Mouse (Mus musculus) kidney, embryonic 14.5 days (tissue): Measurements from ENCODE around the gene Greb1. TPM values are rescaled to one million over a fixed set of nuclear protein-coding genes. Genes with fewer than 3 reads are reported as not detected.

ENCODE experiments used
- ATAC-seq: fragments of 200-750 bp; cut with Nextera tagmentation; 2 replicates; pipeline ENCODE4 v1.8.0; 2017; ENCODE audit warnings: moderate number of reproducible peaks, mild to moderate bottlenecking, moderate TSS enrichment, moderate library complexity; ENCODE audit not compliant: low FRiP score, low TSS enrichment
- H3K27ac ChIP-seq: fragments of 300-500 bp; sonication (generic); 2 replicates; pipeline ENCODE4 v1.5.1; 2014; ENCODE audit warnings: low read depth, mild to moderate bottlenecking, low read length, moderate library complexity, mixed read lengths
- H3K27me3 ChIP-seq: fragments of 300-500 bp; sonication (generic); 2 replicates; pipeline ENCODE4 v1.6.1; 2014; ENCODE audit warnings: mild to moderate bottlenecking, low read length; ENCODE audit not compliant: control insufficient read depth, insufficient read depth
- H3K36me3 ChIP-seq: fragments of 300-500 bp; sonication (generic); 2 replicates; pipeline ENCODE4 v1.6.1; 2014; ENCODE audit warnings: low read length, mixed read lengths; ENCODE audit not compliant: control insufficient read depth, insufficient read depth
- H3K4me1 ChIP-seq: fragments of 300-500 bp; sonication (generic); 2 replicates; pipeline ENCODE4 v1.6.1; 2014; ENCODE audit warnings: low read length, mixed read lengths; ENCODE audit not compliant: control insufficient read depth, insufficient read depth
- H3K4me2 ChIP-seq: fragments of 300-500 bp; sonication (generic); replicated peaks from 2 replicates; pipeline ENCODE4 v1.6.1; 2014; ENCODE audit warnings: low read depth, mild to moderate bottlenecking, low read length
- H3K4me3 ChIP-seq: fragments of 300-500 bp; sonication (generic); 2 replicates; pipeline ENCODE4 v1.5.1; 2014; ENCODE audit warnings: mild to moderate bottlenecking, low read length
- H3K9ac ChIP-seq: fragments of 300-500 bp; sonication (generic); 2 replicates; pipeline ENCODE4 v1.6.1; 2014; ENCODE audit warnings: low read depth, mild to moderate bottlenecking, low read length, moderate library complexity
- H3K9me3 ChIP-seq: fragments of 300-500 bp; sonication (generic); 2 replicates; pipeline ENCODE4 v1.6.1; 2016; ENCODE audit warnings: low read length; ENCODE audit not compliant: control insufficient read depth
- WGBS: fragments of 180-500 bp; shearing (Covaris S2); extraction: QIAGEN DNeasy Blood & Tissue Kit; methylation state at CpG from one replicate; pipeline ENCODE4 v1.1.7; 2014; 5-methylcytosine and 5-hydroxymethylcytosine counted together
- polyA plus RNA-seq: library from polyadenylated mRNA; unstranded; fragments of >200 nt; fragmentation: Nextera tagmentation; extraction: Ambion mirVana; gene quantifications from 2 replicates; pipeline ENCODE4 v1.2.1, GENCODE M21; 2014

Gene Greb1
- polyA plus RNA-seq, 1 experiment from 2014 or later: 8.6 TPM

DNA sequence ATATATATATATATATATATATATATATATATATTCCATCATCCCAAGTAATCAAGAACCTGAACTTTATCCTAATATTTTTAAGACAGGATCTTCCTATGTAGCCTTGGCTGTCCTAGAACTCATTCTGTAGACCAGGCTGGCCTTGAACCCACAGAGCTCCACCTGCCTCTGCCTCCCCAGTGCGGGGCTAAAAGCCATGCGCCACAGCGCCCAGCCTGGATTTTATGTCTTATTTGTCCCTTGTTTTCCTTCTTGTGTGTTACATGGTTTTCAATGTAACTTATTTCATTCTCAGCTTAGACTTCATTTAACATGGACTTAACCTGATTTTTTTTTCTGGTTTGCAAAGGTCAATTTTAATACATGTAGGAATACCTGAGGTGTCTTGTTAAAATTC, 39.2 kb downstream of the Greb1 start:
- no peaks in the 10 kb centered on the region for H3K27me3 ChIP-seq
- over 99% methylated on average over 3 of the region's 3 CpGs for WGBS
- ATAC-seq: no peak
- 0 out of 2 replicates have a peak, but pooled peaks cover 5% of the 10 kb centered on the region for H3K4me1 ChIP-seq
- H3K4me2 ChIP-seq: no peak overlapping the region
- no peak overlapping the region for H3K4me3 ChIP-seq
- H3K9me3 ChIP-seq: no peaks in the 10 kb centered on the region
- no peaks in the 10 kb centered on the region for H3K36me3 ChIP-seq
- no peak overlapping the region for H3K27ac ChIP-seq
- no peak overlapping the region for H3K9ac ChIP-seq

DNA sequence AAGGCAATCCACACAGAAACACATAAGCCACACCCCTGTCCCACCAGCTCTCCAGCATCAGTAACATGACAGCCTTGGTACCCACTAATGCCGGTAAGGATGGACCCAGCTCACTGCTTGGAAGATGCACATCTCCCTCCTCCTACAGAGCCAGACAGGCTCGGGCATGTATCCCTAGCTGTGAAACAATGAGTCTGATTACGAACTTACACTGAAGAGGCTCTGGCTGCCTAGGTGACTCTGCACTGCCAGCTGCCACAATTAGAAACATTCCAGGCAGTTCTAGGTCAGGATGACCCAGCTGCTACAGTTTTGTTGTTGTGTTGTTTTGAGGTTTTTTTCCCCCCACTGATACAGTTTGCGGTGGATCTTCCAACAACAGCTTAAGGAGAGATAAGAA, 40.4 kb downstream of the Greb1 start:
- ATAC-seq: no peak

DNA sequence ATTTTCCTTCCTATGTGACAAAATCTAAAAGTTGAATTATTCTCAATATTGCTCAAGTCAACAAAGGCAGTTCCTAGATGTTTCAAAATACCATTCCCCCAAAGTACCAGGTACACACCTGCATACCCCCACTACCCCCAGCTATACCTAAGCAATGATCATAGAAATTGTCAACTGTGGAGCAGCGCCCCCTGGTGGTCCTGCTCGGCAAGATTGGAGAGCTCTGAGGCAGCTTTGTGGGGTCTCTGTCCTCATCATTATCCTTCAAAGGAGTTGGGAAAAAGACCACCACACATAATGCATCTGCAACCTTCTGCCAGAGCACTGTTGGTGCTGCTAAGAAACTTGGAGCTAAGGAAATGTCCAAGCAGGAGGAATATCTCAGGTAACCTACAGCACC, 46.4 kb downstream of the Greb1 start:
- H3K4me1 ChIP-seq: peaks cover 9% of the 10 kb centered on the region
- no peaks in the 10 kb centered on the region for H3K9me3 ChIP-seq
- no peaks in the 10 kb centered on the region for H3K36me3 ChIP-seq
- ATAC-seq: no peak
- H3K27me3 ChIP-seq: no peaks in the 10 kb centered on the region
- no peak overlapping the region for H3K4me3 ChIP-seq
- no peak overlapping the region for H3K9ac ChIP-seq
- 0% methylated on average over 2 of the region's 2 CpGs for WGBS
- no peak overlapping the region for H3K27ac ChIP-seq
- H3K4me2 ChIP-seq: no peak overlapping the region

More for the DNA sequence above, 40.4 kb downstream of the Greb1 start:
- H3K9ac ChIP-seq: no peak overlapping the region
- no peak overlapping the region for H3K27ac ChIP-seq
- 73% methylated on average over 4 of the region's 4 CpGs for WGBS
- H3K4me2 ChIP-seq: no peak overlapping the region
- H3K4me3 ChIP-seq: no peak overlapping the region
- 0 out of 2 replicates have a peak, but pooled peaks cover 5% of the 10 kb centered on the region for H3K4me1 ChIP-seq
- H3K9me3 ChIP-seq: no peaks in the 10 kb centered on the region
- no peaks in the 10 kb centered on the region for H3K27me3 ChIP-seq
- no peaks in the 10 kb centered on the region for H3K36me3 ChIP-seq

DNA sequence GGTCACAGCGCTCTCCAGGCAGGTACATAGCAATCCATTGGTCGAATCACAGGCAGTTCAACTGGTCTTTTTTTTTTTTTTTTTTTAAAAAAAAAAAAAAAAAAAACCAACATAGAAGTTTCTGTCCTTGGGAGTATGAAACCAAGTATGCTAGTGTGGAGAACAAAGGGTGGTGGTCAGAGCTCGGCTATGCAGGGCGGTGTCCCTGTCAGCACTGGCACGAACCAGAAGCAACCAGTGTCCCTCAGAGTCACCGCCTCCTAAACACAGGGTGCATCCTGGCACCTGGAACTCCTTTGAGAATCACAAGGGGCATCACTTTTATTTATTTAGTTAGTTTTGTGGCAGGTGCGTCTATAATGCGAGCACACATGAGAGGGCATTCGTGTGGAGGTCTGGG, 47.1 kb downstream of the Greb1 start:
- ATAC-seq: no peak
- Histone ChIP-seq H3K9ac (no peak overlapping the region), H3K36me3 (no peaks in the 10 kb centered on the region), H3K27ac (no peak overlapping the region), H3K27me3 (no peaks in the 10 kb centered on the region), H3K4me3 (no peak overlapping the region), H3K4me2 (peak overlapping the region; percentile 22; the same call in 1 of the 2 replicates), H3K4me1 (peaks cover 9% of the 10 kb centered on the region), H3K9me3 (no peaks in the 10 kb centered on the region)
- WGBS: 57% methylated on average over 9 of the region's 9 CpGs

DNA sequence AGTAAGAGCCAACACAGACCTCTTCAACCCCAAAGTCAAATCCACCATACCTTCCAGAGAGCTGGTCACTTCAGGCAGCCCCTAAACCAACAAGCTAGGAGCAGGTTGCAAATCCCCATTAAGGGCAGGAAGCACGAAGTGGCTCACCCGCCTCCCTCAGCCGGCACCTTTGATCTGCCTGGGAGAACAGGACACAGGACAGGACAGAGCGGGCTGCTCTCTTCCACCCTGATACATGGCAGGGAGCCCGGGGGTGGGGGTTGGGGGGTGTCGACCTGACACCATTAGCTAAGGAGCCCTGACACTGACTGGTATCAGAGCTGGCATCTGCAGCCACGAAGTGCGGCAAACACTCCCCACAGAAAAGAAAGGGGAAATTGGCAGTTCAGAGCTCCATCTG, 47.6 kb downstream of the Greb1 start:
- Histone ChIP-seq H3K4me2 (peak overlapping the region; percentile 22; the same call in 1 of the 2 replicates), H3K27ac (no peak overlapping the region)
- ATAC-seq: peak; percentile 47; the same call in 1 of the 2 replicates

DNA sequence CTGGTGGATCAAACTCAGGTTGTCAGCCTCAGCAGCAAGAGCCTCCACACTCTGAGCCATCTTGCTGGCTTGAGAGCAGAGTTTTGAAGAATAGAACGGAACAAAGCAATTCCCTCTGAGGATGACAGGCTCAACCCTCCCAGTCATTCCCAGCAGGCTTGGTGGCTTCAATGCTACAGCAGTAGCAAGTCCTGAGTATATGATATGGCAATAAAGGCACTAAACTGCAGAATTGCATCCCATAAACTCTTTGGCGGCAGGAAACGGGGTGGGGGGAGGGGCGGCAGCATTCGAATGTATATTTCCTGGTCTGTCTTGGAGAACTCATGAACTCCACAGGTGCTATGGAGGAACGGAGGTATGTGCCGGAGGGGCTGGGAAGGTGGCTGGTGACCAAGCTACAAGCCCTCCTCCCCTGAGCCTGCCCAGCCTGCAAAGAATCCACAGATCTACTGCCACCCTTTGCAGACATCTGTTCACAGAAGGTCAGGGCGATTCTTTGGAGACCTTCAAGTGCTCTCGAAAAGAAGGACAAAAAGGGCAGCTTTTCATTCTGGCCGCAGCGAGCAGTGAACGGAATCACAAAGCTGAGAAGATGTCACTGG, 48.3 kb downstream of the Greb1 start:
- Histone ChIP-seq H3K27ac (no peak overlapping the region), H3K4me2 (no peak overlapping the region; the same call in 1 of the 2 replicates), H3K9me3 (no peaks in the 10 kb centered on the region), H3K36me3 (no peaks in the 10 kb centered on the region), H3K9ac (no peak overlapping the region), H3K4me1 (peaks cover 9% of the 10 kb centered on the region), H3K4me3 (no peak overlapping the region), H3K27me3 (no peaks in the 10 kb centered on the region)
- ATAC-seq: no peak
- 15% methylated on average over 12 of the region's 12 CpGs for WGBS

More for the DNA sequence above, 47.6 kb downstream of the Greb1 start:
- H3K9ac ChIP-seq: no peak overlapping the region
- H3K4me1 ChIP-seq: peaks cover 9% of the 10 kb centered on the region
- no peak overlapping the region for H3K4me3 ChIP-seq
- H3K27me3 ChIP-seq: no peaks in the 10 kb centered on the region
- no peaks in the 10 kb centered on the region for H3K36me3 ChIP-seq
- 2% methylated on average over 8 of the region's 8 CpGs for WGBS
- no peaks in the 10 kb centered on the region for H3K9me3 ChIP-seq

DNA sequence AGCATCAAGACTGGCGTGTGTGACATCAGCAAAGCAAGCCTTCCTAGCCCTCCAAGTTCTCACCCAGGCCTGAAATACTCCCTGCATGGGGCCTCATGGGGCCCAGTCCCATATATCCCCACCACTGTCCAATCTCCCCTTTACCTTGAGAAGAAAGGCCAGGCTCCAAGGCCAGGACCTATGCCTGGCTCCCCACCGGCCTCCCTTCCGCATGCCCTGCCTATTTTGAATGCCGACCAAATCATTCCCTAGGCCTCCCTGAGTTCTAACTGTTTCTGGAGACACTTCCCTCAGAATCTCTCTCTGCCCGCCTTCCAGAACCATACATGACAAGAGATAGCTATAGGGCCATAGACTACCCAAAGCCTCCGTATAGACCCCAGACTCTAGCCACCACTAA, 49.1 kb downstream of the Greb1 start:
- Histone ChIP-seq H3K4me3 (no peak overlapping the region), H3K4me2 (no peak overlapping the region), H3K9ac (no peak overlapping the region), H3K27ac (no peak overlapping the region), H3K27me3 (no peaks in the 10 kb centered on the region), H3K36me3 (no peaks in the 10 kb centered on the region), H3K4me1 (peaks cover 9% of the 10 kb centered on the region), H3K9me3 (no peaks in the 10 kb centered on the region)
- WGBS: 90% methylated on average over 6 of the region's 6 CpGs
- ATAC-seq: no peak

DNA sequence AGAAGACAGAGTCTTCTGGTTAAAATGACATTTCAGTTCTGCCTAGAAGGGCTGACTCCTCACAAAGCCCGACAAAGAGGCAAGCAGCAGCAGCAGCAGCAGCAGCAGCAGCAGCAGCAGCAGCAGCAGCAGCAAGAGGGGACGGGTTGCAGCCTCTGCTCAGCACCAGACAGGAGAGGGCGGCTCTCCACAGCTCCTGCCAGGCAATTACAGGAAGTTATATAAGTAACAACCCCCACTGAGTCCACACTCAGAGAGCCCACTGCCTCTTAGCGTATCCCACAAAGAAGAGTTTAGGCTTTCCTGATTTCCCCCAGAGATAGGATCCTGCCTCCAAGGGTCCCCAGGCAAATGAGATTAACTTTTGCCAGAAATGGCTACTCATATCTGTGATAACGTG, 60.6 kb downstream of the Greb1 start:
- Histone ChIP-seq H3K4me2 (no peak overlapping the region), H3K4me3 (no peak overlapping the region), H3K27ac (no peak overlapping the region), H3K9ac (no peak overlapping the region), H3K36me3 (no peaks in the 10 kb centered on the region), H3K27me3 (no peaks in the 10 kb centered on the region), H3K9me3 (no peaks in the 10 kb centered on the region), H3K4me1 (0 out of 2 replicates have a peak, but pooled peaks cover 4% of the 10 kb centered on the region)
- 20% methylated on average over 5 of the region's 5 CpGs for WGBS
- ATAC-seq: peak; percentile 63; the same call in 1 of the 2 replicates

DNA sequence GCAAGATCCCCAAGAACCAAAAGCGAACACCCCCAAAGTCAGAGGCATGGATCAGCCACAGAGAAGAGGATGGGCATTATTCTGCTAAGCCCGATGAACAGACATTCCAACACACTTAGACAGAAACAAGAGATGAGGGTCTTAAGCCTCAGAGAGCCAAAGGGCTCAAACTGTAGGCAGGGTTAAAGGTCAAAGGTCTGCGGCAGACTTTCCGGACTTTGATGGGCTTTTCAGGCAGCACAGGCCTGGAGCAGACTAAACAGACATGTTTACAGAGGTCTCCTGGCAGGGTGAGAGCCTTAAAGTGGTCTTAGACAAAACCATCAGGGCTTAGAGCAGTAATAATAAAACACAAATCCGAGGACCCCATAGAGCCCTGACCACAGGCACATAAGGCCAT, 63.4 kb downstream of the Greb1 start:
- no peaks in the 10 kb centered on the region for H3K9me3 ChIP-seq
- 34% methylated on average over 5 of the region's 5 CpGs for WGBS
- no peak for ATAC-seq
- no peaks in the 10 kb centered on the region for H3K27me3 ChIP-seq
- peaks cover 13% of the 10 kb centered on the region; the same call in 1 of the 2 replicates for H3K4me1 ChIP-seq
- H3K4me2 ChIP-seq: no peak overlapping the region
- no peaks in the 10 kb centered on the region for H3K36me3 ChIP-seq
- no peak overlapping the region for H3K4me3 ChIP-seq
- no peak overlapping the region for H3K27ac ChIP-seq
- no peak overlapping the region for H3K9ac ChIP-seq
